Mouse (Mus musculus) ovary, postnatal 14 days (tissue): Measurements from ENCODE around the gene C1qa.

ENCODE experiments used
- DNase-seq: peaks from one replicate; pipeline ENCODE4 v3.0.0; 2022; ENCODE audit warnings: low spot score

The C1qa gene

GRCm38 (mm10) chr4:136898637-136899036 lies at the start of gene C1qa:
TSS of gene C1qa (minus strand) at chr4:136898803.
- DNase-seq, result no peak

- no peak for DNase-seq
These were observed 46.8 kb upstream of the C1qa start for GRCm38 (mm10) chr4:136945397-136945796.

- DNase-seq, result no peak
These were observed 46.2 kb upstream of the C1qa start for GRCm38 (mm10) chr4:136944558-136945350.

- DNase-seq, result no peak
These were observed 44.6 kb upstream of the C1qa start for GRCm38 (mm10) chr4:136943175-136943574.

DNA sequence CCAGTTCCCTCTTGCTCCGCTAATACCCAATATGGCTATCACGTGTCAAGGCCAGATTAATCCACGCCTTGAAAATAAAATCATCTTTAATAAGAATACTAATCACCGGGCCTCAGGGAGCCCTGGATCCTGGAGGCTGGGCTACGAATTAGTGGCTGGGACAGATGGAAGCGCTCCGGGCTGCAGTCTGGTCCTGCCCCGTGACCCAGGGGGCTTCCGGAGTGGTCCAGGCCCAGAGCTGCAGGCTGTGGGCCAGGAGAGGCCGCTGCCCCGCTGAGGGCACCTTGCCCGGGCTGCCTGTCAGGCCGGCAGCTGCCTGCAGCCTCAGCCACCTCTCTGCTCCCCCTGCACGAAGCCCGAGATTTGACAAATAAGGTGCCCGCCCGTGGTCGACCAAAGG lies 44.2 kb upstream of the C1qa start:
- no peak for DNase-seq

GRCm38 (mm10) chr4:136937935-136938334 lies 39.3 kb upstream of the C1qa start:
- DNase-seq, result no peak

DNA sequence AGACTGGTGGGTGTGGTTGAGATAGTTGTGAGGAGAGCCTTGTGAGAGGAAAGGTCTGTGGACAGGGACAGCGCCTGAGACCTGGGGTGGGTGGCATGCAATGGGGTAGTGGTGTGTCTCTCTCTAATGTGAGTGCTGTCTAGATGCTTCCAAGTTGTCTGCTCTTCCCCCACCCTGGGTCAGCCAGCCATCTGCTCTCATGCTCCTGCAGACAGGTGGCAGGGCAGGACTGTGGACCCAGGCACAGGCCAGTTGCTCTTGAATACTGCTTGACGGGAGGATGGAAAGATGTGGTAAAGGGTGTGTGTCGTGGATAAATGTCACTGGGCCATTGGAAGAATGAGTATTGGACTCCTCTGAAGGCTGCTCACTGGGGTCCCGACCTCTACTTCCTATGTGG lies 38.7 kb upstream of the C1qa start:
- DNase-seq, result no peak

- DNase-seq, result no peak
These were observed 36.4 kb upstream of the C1qa start for GRCm38 (mm10) chr4:136934746-136935613.

DNA sequence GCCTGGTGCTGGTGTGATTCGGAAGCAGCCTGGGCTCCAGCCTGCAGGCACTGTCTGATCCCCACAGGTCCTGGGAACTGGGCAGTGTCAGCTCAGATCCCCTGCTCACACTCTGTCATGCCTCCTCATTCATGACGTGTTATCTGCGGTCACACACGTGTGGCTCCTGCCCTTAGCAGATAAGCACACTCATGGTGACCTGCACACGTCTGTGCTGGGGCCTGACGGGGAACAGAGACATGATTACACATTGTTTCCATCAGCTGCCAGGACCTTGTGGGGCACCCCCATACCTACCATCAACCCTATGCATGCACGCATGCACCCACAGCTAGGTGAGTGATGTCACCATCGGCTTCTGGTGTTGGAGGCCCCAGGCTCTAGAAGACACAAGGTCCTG lies 31.9 kb upstream of the C1qa start:
- no peak for DNase-seq

- peak; percentile 17 for DNase-seq
These were observed 30.3 kb upstream of the C1qa start for GRCm38 (mm10) chr4:136928928-136929327.

DNA sequence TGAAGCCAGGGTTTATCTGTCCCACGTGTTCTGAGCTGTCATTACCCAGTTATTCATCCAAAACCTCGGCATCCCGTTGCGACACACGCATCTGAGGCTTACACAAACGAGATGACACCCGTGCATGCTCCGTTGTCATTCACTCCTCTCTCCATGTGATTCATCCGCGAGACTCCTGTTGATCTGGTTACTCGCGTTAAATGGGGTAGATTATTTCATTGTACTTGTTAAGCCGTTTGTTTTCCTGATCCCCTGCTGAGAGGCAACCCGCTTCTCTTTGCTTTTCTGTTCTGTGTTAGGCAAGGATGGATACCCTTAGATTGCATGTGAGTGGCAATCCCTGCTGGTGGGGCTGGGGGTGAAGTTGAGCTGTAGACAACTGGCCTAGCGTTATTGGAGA lies 27.2 kb upstream of the C1qa start:
- no peak for DNase-seq

- DNase-seq, result peak; percentile 83
These were observed 25.9 kb upstream of the C1qa start for GRCm38 (mm10) chr4:136924529-136924928.

GRCm38 (mm10) chr4:136919526-136919925 lies 20.9 kb upstream of the C1qa start:
- DNase-seq, result no peak

DNA sequence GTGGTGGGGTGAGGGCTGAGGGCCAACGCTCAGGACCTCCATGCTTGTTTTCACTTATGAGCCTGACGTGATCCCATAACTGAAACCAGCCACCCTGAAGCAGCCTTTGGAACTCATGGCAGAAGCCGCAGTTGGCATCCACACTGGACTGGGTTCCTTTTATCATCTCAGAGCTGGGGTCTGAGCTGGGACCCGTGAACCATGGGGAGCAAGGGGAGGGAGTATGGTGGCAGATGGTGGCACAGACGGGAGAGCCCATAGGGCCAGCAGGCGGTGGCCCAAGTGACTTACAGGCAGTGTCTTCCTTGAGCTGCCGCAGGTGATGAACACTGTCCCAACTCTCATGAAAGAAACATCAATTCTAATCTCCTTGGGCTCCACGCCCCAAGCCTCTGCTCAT lies 20.2 kb upstream of the C1qa start:
- no peak for DNase-seq

GRCm38 (mm10) chr4:136917165-136917524 lies 18.5 kb upstream of the C1qa start:
- DNase-seq, result no peak

- DNase-seq, result no peak
These were observed 18.0 kb upstream of the C1qa start for GRCm38 (mm10) chr4:136916359-136917164.

GRCm38 (mm10) chr4:136912841-136913240 lies 14.2 kb upstream of the C1qa start:
- DNase-seq, result no peak

GRCm38 (mm10) chr4:136911804-136912203 lies 13.2 kb upstream of the C1qa start:
- DNase-seq, result no peak

GRCm38 (mm10) chr4:136911211-136911646 lies 12.6 kb upstream of the C1qa start:
- DNase-seq, result no peak

DNA sequence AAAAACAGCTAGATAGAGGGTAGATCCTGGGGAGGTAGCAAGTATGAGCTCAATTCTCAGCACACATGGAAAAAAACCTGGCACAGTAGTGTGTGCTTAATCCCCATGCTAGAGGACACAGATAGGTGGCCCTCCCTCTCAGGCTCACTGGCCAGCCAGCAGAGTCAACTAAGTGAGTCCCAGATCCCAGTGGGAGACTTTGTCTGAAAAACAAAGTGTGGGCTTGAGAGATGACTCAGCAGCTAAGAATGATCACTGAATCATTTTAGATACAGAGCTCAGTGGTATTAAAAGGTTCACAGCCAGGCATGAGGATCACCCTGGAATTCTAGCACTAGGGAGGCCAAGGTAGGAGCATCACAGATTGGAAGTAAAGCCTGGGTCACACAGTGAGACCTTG lies 9.2 kb upstream of the C1qa start:
- DNase-seq, result no peak

DNA sequence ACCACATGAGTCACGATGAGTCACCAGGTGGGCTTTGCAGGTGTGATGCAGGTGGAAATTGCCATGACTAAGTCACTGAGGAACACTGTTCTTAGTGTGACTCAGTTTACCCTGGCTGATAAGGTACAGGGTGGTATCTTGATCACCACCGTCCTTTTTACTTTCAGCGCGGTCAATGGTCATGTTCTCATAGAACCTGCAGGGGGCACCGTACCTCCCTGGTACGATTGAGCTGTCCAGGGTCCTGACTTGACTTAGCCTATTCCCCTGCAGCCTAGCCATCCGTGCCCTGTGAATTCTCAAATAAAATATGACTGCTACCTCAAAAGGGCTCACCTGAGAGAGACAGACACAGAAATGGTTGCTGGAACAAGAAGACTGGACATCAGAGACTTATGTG lies 8.4 kb upstream of the C1qa start:
- DNase-seq, result peak; percentile 61

- DNase-seq, result no peak
These were observed 6.3 kb upstream of the C1qa start for GRCm38 (mm10) chr4:136904767-136905539.
